Mouse (Mus musculus) MEL (cell line): ENCODE measurements around the gene Zfp446. TPM values are rescaled to one million over a fixed set of nuclear protein-coding genes. Genes with fewer than 3 reads are reported as not detected.

ENCODE experiments used
- DNase-seq: peaks from one replicate; pipeline ENCODE4 v3.0.0; 2011; ENCODE audit warnings: low read depth, low spot score
- H3K27ac ChIP-seq: 2 replicates; pipeline ENCODE4 v1.5.1; 2012; ENCODE audit warnings: low read depth, mild to moderate bottlenecking, control low read depth, low read length, moderate library complexity; ENCODE audit not compliant: control insufficient read depth
- H3K27me3 ChIP-seq, 2 experiments: fragments of 150-350 bp in 1 of 2; sonication (generic) in 1 of 2; 2 replicates each; pipeline ENCODE4 v1.6.1; 2012; ENCODE audit warnings: low read length in 2 of 2, mild to moderate bottlenecking in 2 of 2, improper control_type of control experiment in 1 of 2, moderate library complexity in 1 of 2; ENCODE audit not compliant: insufficient read depth in 2 of 2, control insufficient read depth in 1 of 2
- H3K36me3 ChIP-seq, 2 experiments: 2 replicates each; pipeline ENCODE4 v1.6.1; 2012 to 2014; ENCODE audit warnings: low read length in 2 of 2, improper control_type of control experiment in 1 of 2, inconsistent platforms in 1 of 2, mild to moderate bottlenecking in 1 of 2; ENCODE audit not compliant: insufficient read depth in 2 of 2, control insufficient read depth in 1 of 2
- H3K4me1 ChIP-seq, 2 experiments: fragments of 150-350 bp in 1 of 2; sonication (generic) in 1 of 2; 2 replicates each; pipeline ENCODE4 v1.6.1; 2012; ENCODE audit warnings: low read length in 2 of 2, improper control_type of control experiment in 1 of 2, mild to moderate bottlenecking in 1 of 2; ENCODE audit not compliant: insufficient read depth in 2 of 2, control insufficient read depth in 1 of 2
- H3K4me3 ChIP-seq, 2 experiments: fragments of 150-350 bp in 1 of 2; sonication (generic) in 1 of 2; 2 replicates each; pipeline ENCODE4 v1.5.1; 2012; ENCODE audit warnings: low read depth in 2 of 2, low read length in 2 of 2, mild to moderate bottlenecking in 2 of 2, moderate library complexity in 2 of 2, control low read depth in 1 of 2, improper control_type of control experiment in 1 of 2; ENCODE audit not compliant: control insufficient read depth in 1 of 2, insufficient read depth in 1 of 2
- H3K79me2 ChIP-seq: 2 replicates; pipeline ENCODE4 v1.6.1; 2012; ENCODE audit warnings: mild to moderate bottlenecking, low read length, moderate library complexity; ENCODE audit not compliant: control insufficient read depth, poor library complexity, insufficient read depth
- H3K9ac ChIP-seq: 2 replicates; pipeline ENCODE4 v1.6.1; 2012; ENCODE audit warnings: low read depth, mild to moderate bottlenecking, control low read depth, low read length, moderate library complexity; ENCODE audit not compliant: control insufficient read depth, poor library complexity, severe bottlenecking
- H3K9me3 ChIP-seq: fragments of 150-350 bp; sonication (generic); replicated peaks from 2 replicates; pipeline ENCODE4 v1.6.1; 2012; ENCODE audit warnings: mild to moderate bottlenecking, low read length, improper control_type of control experiment, moderate library complexity; ENCODE audit not compliant: insufficient read depth
- BHLHE40 ChIP-seq: IDR thresholded peaks from 2 replicates; pipeline ENCODE4 v1.6.1; 2012; ENCODE audit warnings: low read depth, mild to moderate bottlenecking, inconsistent platforms, low read length, improper control_type of control experiment, borderline replicate concordance
- CTCF ChIP-seq, 3 experiments: IDR thresholded peaks in 2 of 3; conservative IDR thresholded peaks in 1 of 3; 2 replicates each; pipeline ENCODE4 v1.5.1; 2011 to 2012; ENCODE audit warnings: low read length in 3 of 3, low read depth in 2 of 3, mild to moderate bottlenecking in 2 of 3, improper control_type of control experiment in 1 of 3, inconsistent platforms in 1 of 3, mixed read lengths in 1 of 3, moderate library complexity in 1 of 3; ENCODE audit not compliant: control insufficient read depth in 1 of 3, insufficient read depth in 1 of 3, poor library complexity in 1 of 3, severe bottlenecking in 1 of 3
- ETS1 ChIP-seq: IDR thresholded peaks from 2 replicates; pipeline ENCODE4 v1.6.1; 2012; ENCODE audit warnings: low read depth, mild to moderate bottlenecking, inconsistent platforms, low read length, improper control_type of control experiment, moderate library complexity
- GABPA ChIP-seq: IDR thresholded peaks from 2 replicates; pipeline ENCODE4 v1.6.1; 2012; ENCODE audit warnings: low read depth, mild to moderate bottlenecking, inconsistent platforms, low read length, improper control_type of control experiment, moderate library complexity
- GATA1 ChIP-seq: IDR thresholded peaks from 2 replicates; pipeline ENCODE4 v1.6.1; 2011; ENCODE audit warnings: low read depth, low read length, improper control_type of control experiment
- HCFC1 ChIP-seq: IDR thresholded peaks from 2 replicates; pipeline ENCODE4 v1.6.1; 2012; ENCODE audit warnings: low read depth, mild to moderate bottlenecking, inconsistent platforms, low read length, improper control_type of control experiment, moderate library complexity
- JUND ChIP-seq: IDR thresholded peaks from 2 replicates; pipeline ENCODE4 v1.6.1; 2011; ENCODE audit warnings: low read depth, mild to moderate bottlenecking, improper control_type of control experiment, low read length
- KAT2A ChIP-seq: conservative IDR thresholded peaks from 2 replicates; pipeline ENCODE4 v1.6.1; 2012; ENCODE audit warnings: low read depth, low read length, improper control_type of control experiment, inconsistent platforms
- MAZ ChIP-seq: IDR thresholded peaks from 2 replicates; pipeline ENCODE4 v1.6.1; 2012; ENCODE audit warnings: low read depth, mild to moderate bottlenecking, inconsistent platforms, low read length, improper control_type of control experiment
- MEF2A ChIP-seq: IDR thresholded peaks from 2 replicates; pipeline ENCODE4 v1.6.1; 2014; ENCODE audit warnings: low read depth, mild to moderate bottlenecking, inconsistent platforms, low read length, improper control_type of control experiment; ENCODE audit not compliant: poor library complexity, insufficient replicate concordance, severe bottlenecking; ENCODE audit errors: extremely low read depth
- MXI1 ChIP-seq: IDR thresholded peaks from 2 replicates; pipeline ENCODE4 v1.6.1; 2011; ENCODE audit warnings: mild to moderate bottlenecking, low read depth, low read length, improper control_type of control experiment
- MYC ChIP-seq: IDR thresholded peaks from 2 replicates; pipeline ENCODE4 v1.6.1; 2011; ENCODE audit warnings: low read depth, mild to moderate bottlenecking, low read length, improper control_type of control experiment, moderate library complexity
- NRF1 ChIP-seq: IDR thresholded peaks from 2 replicates; pipeline ENCODE4 v1.6.1; 2014; ENCODE audit warnings: low read depth, mild to moderate bottlenecking, inconsistent platforms, low read length, improper control_type of control experiment, moderate library complexity; ENCODE audit not compliant: poor library complexity, insufficient read depth, severe bottlenecking
- POLR2A ChIP-seq, 2 experiments: IDR thresholded peaks; 2 replicates each; pipeline ENCODE4 v1.6.1; 2011 to 2012; ENCODE audit warnings: low read length in 2 of 2, mild to moderate bottlenecking in 2 of 2, control low read depth in 1 of 2, improper control_type of control experiment in 1 of 2, low read depth in 1 of 2, moderate library complexity in 1 of 2; ENCODE audit not compliant: control insufficient read depth in 1 of 2, insufficient read depth in 1 of 2, poor library complexity in 1 of 2
- POLR2AphosphoS2 ChIP-seq: IDR thresholded peaks from 2 replicates; pipeline ENCODE4 v1.6.1; 2011; ENCODE audit warnings: low read length, improper control_type of control experiment
- POLR2AphosphoS5 ChIP-seq: IDR thresholded peaks from 2 replicates; pipeline ENCODE4 v1.6.1; 2012; ENCODE audit warnings: low read depth, borderline replicate concordance, mild to moderate bottlenecking, inconsistent platforms, low read length, moderate library complexity, mixed read lengths
- RCOR1 ChIP-seq: IDR thresholded peaks from 2 replicates; pipeline ENCODE4 v1.6.1; 2012; ENCODE audit warnings: low read depth, mild to moderate bottlenecking, inconsistent platforms, low read length, improper control_type of control experiment
- TBP ChIP-seq: IDR thresholded peaks from 2 replicates; pipeline ENCODE4 v1.8.0; 2011; ENCODE audit warnings: low read depth, low read length, improper control_type of control experiment
- USF2 ChIP-seq, 2 experiments: IDR thresholded peaks; 2 replicates each; pipeline ENCODE4 v1.6.1; 2011 to 2012; ENCODE audit warnings: improper control_type of control experiment in 2 of 2, low read length in 2 of 2, borderline replicate concordance in 1 of 2, inconsistent platforms in 1 of 2, low read depth in 1 of 2, mild to moderate bottlenecking in 1 of 2; ENCODE audit not compliant: insufficient read depth in 1 of 2
- ZC3H11A ChIP-seq: IDR thresholded peaks from 2 replicates; pipeline ENCODE4 v1.6.1; 2012; ENCODE audit warnings: low read depth, mild to moderate bottlenecking, inconsistent platforms, low read length, improper control_type of control experiment
- ZKSCAN1 ChIP-seq: IDR thresholded peaks from 2 replicates; pipeline ENCODE4 v1.6.1; 2012; ENCODE audit warnings: low read depth, mild to moderate bottlenecking, inconsistent platforms, low read length, improper control_type of control experiment, moderate library complexity
- ZMIZ1 ChIP-seq: IDR thresholded peaks from 2 replicates; pipeline ENCODE4 v1.6.1; 2012; ENCODE audit warnings: low read depth, mild to moderate bottlenecking, inconsistent platforms, low read length, improper control_type of control experiment, moderate library complexity
- ZNF384 ChIP-seq: IDR thresholded peaks from 2 replicates; pipeline ENCODE4 v1.6.1; 2012; ENCODE audit warnings: low read depth, mild to moderate bottlenecking, inconsistent platforms, low read length, improper control_type of control experiment
- polyA plus RNA-seq, 2 experiments: library from polyadenylated mRNA; stranded (reverse) in 1 of 2; unstranded in 1 of 2; fragments of >175 nt in 1 of 2; fragments of >200 nt in 1 of 2; gene quantifications; 2 replicates each; pipeline versions ENCODE4 v1.2.1 to v1.2.4; 2012; ENCODE audit warnings: low replicate concordance in 2 of 2, low read depth in 1 of 2; ENCODE audit not compliant: insufficient read length in 2 of 2, insufficient read depth in 1 of 2, missing spikeins in 1 of 2
- total RNA-seq: library from RNA; depleted of rRNA; stranded (reverse); fragments of 300-350 nt; gene quantifications from 2 replicates; pipeline ENCODE4 v1.2.3, GENCODE M21; 2012

The Zfp446 gene
- total and polyA plus RNA-seq, 3 experiments, result 3.4 to 4.9 TPM; not detected in 1

DNA sequence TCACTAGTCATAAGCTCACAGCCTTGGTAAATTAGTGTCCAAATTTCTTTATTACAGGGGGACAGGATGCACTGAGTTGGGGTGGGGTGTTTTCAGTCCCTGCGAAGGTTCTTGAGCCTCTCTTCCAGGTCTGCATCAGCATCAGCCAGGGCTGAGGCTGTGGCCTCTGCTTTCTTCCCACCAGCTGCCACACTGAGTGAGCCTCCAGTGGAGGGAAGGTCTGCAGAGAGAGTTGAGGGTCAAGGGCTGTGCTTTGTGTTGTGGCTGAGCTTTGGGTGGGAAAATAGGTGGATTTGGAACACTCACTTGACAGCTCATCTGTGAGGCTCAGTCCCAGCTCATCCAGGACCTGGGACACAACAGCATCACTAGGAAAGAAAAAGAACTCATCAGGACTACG is 54.3 kb downstream of the Zfp446 start:
- DNase-seq, result no peak
- Histone ChIP-seq H3K9ac (no peak overlapping the region), H3K9me3 (no peaks in the 10 kb centered on the region), H3K4me3 (no peak overlapping the region), H3K27ac (no peak overlapping the region), H3K27me3 (no peaks in the 10 kb centered on the region), H3K4me1 (peaks cover 0 to 21% of the 10 kb centered on the region in 2 experiments; a peak in 1 of 4 replicates), H3K36me3 (peaks cover 11 to 19% of the 10 kb centered on the region in 2 experiments), H3K79me2 (peaks cover 21% of the 10 kb centered on the region)
- no peak for TF ChIP-seq GABPA
- no peak for TF ChIP-seq GATA1
- no peak for TF ChIP-seq TBP
- TF ChIP-seq ZNF384, result no peak
- TF ChIP-seq ZMIZ1, result 0 out of 2 replicates have a peak, but pooled peaks have one; percentile 40
- TF ChIP-seq MYC, result no peak
- TF ChIP-seq POLR2AphosphoS2, result peak; percentile 11; the same call in 1 of the 2 replicates
- TF ChIP-seq NRF1, result no peak

- H3K4me1 ChIP-seq, result peaks cover 0 to 19% of the 10 kb centered on the region in 2 experiments; a peak in 1 of 4 replicates
- H3K27me3 ChIP-seq, result no peaks in the 10 kb centered on the region
- H3K27ac ChIP-seq, result no peak overlapping the region
- peak; percentile 34 for DNase-seq
- TF ChIP-seq USF2 (IDR thresholded peaks at IDR 0.05; ENCODE audit: borderline replicate concordance in 1 of 2, insufficient read depth in 1 of 2, low read depth in 1 of 2, low read length in 2 of 2) (no peak), ZMIZ1 (no peak), MEF2A (no peak), POLR2A (IDR thresholded peaks at IDR 0.05; ENCODE audit: control insufficient read depth in 1 of 2, insufficient read depth in 1 of 2, low read depth in 1 of 2, low read length in 2 of 2, poor library complexity in 1 of 2) (no peak), RCOR1 (no peak), JUND (no peak), NRF1 (no peak), MAZ (no peak), ETS1 (no peak), POLR2AphosphoS2 (no peak), ZC3H11A (no peak), ZKSCAN1 (no peak), CTCF (IDR thresholded peaks at IDR 0.05 in 2 of 3, conservative IDR thresholded peaks at IDR 0.05 in 1 of 3; ENCODE audit: control insufficient read depth in 1 of 3, insufficient read depth in 1 of 3, low read depth in 2 of 3, low read length in 3 of 3, poor library complexity in 1 of 3, severe bottlenecking in 1 of 3) (no peak), HCFC1 (no peak), GATA1 (no peak), POLR2AphosphoS5 (no peak), MXI1 (no peak), KAT2A (no peak), BHLHE40 (no peak), GABPA (no peak)
- TF ChIP-seq, all 39 proteins: peak for 0
- H3K9ac ChIP-seq, result no peak overlapping the region
- no peaks in the 10 kb centered on the region for H3K9me3 ChIP-seq
- H3K4me3 ChIP-seq, result no peak overlapping the region
- H3K36me3 ChIP-seq, result peaks cover 7 to 13% of the 10 kb centered on the region in 2 experiments
- peaks cover 24% of the 10 kb centered on the region for H3K79me2 ChIP-seq
Observed at GRCm38 (mm10) chr7:13032541-13032940, 54.9 kb downstream of the Zfp446 start.
